Mouse (Mus musculus) C2C12 (cell line): Measurements from ENCODE around the gene Gpc6.

Source experiments
- CTCF ChIP-seq: IDR thresholded peaks from one replicate; pipeline ENCODE4 v1.5.1; 2011; ENCODE audit not compliant: control insufficient read depth, insufficient read depth, insufficient read length
- MYOD1 ChIP-seq: IDR thresholded peaks from one replicate; pipeline ENCODE4 v1.6.1; 2011; ENCODE audit warnings: low read depth; ENCODE audit not compliant: control insufficient read depth, insufficient read length
- USF1 ChIP-seq: IDR thresholded peaks from one replicate; pipeline ENCODE4 v1.6.1; 2011; ENCODE audit warnings: low read depth, mild to moderate bottlenecking, control low read depth, moderate library complexity

GRCm38 (mm10) chr14:117391412-117391811 lies 466.3 kb downstream of the Gpc6 start:
- no peak for TF ChIP-seq USF1
- TF ChIP-seq CTCF: no peak
- TF ChIP-seq MYOD1: no peak
